Mouse (Mus musculus) liver, postnatal 0 days (tissue): Measurements from ENCODE around the gene Hs3st4.

Source experiments
- CTCF ChIP-seq: sonication (generic); IDR thresholded peaks from 2 replicates; pipeline ENCODE4 v1.5.1; 2016; ENCODE audit warnings: antibody characterized with exemption, low read depth
- EP300 ChIP-seq: IDR thresholded peaks from 2 replicates; pipeline ENCODE4 v1.6.1; 2016; ENCODE audit warnings: antibody characterized with exemption, low read depth, mild to moderate bottlenecking

- TF ChIP-seq CTCF = no peak
- TF ChIP-seq EP300 = no peak
Measured at GRCm38 (mm10) chr7:123963021-123963420, 19.6 kb upstream of the Hs3st4 start.
